Mouse (Mus musculus) testis, adult 2 months (tissue): ENCODE measurements at regions not wholly inside any gene's neighbourhood (a gene's known extent, or its start where the extent isn't known, plus 50 kb on each side); places are given as distances from the start of the nearest gene placed in this dataset.

ENCODE experiments used
- H3K27ac ChIP-seq: fragments of 200-500 bp; 2 replicates; pipeline ENCODE4 v1.5.1; 2012; ENCODE audit warnings: low read depth, low read length; ENCODE audit not compliant: control insufficient read depth, insufficient read depth
- H3K27me3 ChIP-seq: fragments of 200-500 bp; 2 replicates; pipeline ENCODE4 v1.6.1; 2012; ENCODE audit warnings: mild to moderate bottlenecking, low read length, moderate library complexity; ENCODE audit not compliant: control insufficient read depth, insufficient read depth
- H3K36me3 ChIP-seq: fragments of 200-500 bp; 2 replicates; pipeline ENCODE4 v1.6.1; 2012; ENCODE audit warnings: mild to moderate bottlenecking, low read length; ENCODE audit not compliant: control insufficient read depth, insufficient read depth
- H3K4me1 ChIP-seq: fragments of 200-500 bp; 2 replicates; pipeline ENCODE4 v1.6.1; 2012; ENCODE audit warnings: low read length; ENCODE audit not compliant: control insufficient read depth, insufficient read depth
- H3K4me3 ChIP-seq: fragments of 200-500 bp; 2 replicates; pipeline ENCODE4 v1.5.1; 2012; ENCODE audit warnings: low read depth, mild to moderate bottlenecking, low read length, moderate library complexity, mixed read lengths; ENCODE audit not compliant: control insufficient read depth
- CTCF ChIP-seq: fragments of 200-500 bp; IDR thresholded peaks from 2 replicates; pipeline ENCODE4 v1.5.1; 2012; ENCODE audit warnings: low read depth, mild to moderate bottlenecking, inconsistent platforms, low read length, moderate library complexity; ENCODE audit not compliant: control insufficient read depth, insufficient read depth, insufficient replicate concordance
- POLR2A ChIP-seq: fragments of 200-500 bp; IDR thresholded peaks from 2 replicates; pipeline ENCODE4 v1.6.1; 2012; ENCODE audit warnings: low read depth, mild to moderate bottlenecking, inconsistent platforms, low read length, moderate library complexity; ENCODE audit not compliant: control insufficient read depth

DNA sequence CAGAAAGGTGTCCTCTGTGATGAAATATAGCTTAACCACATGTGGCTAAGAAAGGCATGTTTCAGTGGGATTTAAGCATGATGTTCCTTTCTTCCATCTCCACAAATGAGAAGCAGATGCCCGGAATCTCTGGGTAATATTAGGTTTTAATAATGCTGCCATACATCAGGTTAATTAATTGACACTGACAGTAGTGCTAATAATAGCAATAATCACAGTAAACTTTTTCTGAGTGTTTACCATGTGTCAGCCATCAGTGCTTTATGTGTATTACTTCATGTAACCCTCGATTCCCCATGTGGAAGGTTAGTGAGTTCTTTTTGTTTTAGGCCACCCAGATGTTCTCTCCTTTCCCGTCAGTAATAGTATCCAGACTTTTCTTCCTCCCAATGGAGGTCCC, 310.2 kb upstream of the Tbc1d5 start:
- no peak overlapping the region for H3K4me3 ChIP-seq
- TF ChIP-seq POLR2A (no peak), CTCF (no peak)
- H3K27me3 ChIP-seq, result no peaks in the 10 kb centered on the region
- H3K4me1 ChIP-seq, result no peaks in the 10 kb centered on the region
- no peaks in the 10 kb centered on the region for H3K36me3 ChIP-seq
- H3K27ac ChIP-seq, result no peak overlapping the region

- Histone ChIP-seq H3K27ac (no peak overlapping the region), H3K4me3 (no peak overlapping the region), H3K4me1 (no peaks in the 10 kb centered on the region), H3K36me3 (no peaks in the 10 kb centered on the region), H3K27me3 (no peaks in the 10 kb centered on the region)
- TF ChIP-seq POLR2A (no peak), CTCF (no peak)
Measured at GRCm38 (mm10) chr17:51487918-51488445, 308.8 kb upstream of the Tbc1d5 start.

DNA sequence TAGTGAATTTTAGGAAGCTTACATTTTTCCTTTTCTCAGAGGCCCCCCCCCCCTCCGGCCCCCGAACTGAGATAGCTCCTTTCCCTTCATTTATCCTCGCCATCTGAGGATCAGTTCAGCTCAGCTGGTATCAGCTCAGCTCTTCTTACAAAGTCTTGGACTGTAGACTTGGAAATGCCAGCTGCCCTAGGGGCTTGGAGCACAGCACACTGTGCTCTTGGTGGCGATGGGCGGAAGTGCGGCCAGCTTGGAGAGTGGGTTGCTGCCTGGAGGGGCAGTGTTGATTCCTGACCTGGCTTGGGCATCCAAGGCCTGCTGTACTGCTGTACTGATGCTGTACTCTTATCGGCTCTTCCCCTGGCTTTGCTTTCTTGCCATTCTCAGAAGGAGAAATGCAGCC, 298.7 kb upstream of the Tbc1d5 start:
- H3K36me3 ChIP-seq, result no peaks in the 10 kb centered on the region
- TF ChIP-seq CTCF (0 out of 2 replicates have a peak, but pooled peaks have one; percentile 7), POLR2A (no peak)
- peaks cover 3% of the 10 kb centered on the region; the same call in 1 of the 2 replicates for H3K4me1 ChIP-seq
- H3K27me3 ChIP-seq, result no peaks in the 10 kb centered on the region
- no peak overlapping the region for H3K4me3 ChIP-seq
- H3K27ac ChIP-seq, result no peak overlapping the region

DNA sequence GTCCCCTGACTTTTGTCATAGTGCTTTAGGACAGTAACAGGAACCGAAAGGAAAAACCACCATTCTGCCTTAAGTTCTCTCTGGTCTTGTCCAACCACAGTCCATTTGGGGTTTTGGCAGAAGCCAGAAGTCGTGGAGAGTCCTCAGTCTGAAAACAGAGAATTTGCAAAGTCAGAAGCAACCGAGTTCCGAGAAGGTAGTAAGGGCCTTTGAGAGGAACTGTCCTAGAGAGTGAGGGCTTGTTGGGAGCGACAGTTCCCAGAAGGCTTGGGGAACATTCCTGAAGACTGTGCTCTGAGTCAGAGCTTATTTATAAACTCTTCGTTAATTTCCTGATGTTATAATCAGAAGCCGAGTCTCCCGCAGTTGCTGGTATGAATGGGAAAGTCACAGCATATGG, 298.3 kb upstream of the Tbc1d5 start:
- TF ChIP-seq CTCF (no peak), POLR2A (no peak)

DNA sequence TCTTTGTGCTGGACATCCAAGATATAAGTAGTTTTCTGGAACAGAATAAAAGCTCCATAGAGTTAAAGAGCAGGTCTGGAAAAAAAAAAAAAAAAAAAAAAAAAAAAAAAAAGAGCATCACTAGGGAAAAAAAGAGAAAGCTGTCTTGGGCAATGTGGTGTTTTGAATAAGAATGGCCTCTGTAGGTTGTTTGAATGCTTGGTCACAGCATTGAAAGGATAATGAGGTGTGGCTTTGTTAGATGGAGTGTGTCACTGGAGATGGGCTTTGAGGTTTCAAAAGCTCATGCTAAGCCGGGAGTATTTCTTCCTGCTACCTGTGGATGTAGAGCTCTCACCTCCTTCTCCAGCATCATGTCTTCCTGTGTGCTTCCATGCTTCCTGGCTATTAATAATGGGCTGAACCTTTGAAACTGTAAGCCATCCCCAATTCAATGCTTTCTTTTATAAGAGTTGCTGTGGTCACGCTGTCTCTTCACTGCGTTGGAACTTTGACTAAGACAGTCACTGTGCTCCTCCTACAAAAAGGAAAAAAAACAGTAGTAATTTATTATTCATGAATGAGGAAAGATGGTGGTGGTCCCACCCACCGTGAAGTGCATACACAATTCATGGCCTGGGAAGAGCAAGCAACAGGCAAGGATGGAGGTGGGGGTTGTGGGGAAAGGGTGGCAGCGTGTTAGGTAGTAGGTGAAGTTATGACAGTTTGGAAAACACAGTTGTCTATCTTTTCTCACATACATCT, 283.2 kb upstream of the Tbc1d5 start:
- H3K36me3 ChIP-seq, result no peaks in the 10 kb centered on the region
- no peaks in the 10 kb centered on the region for H3K27me3 ChIP-seq
- TF ChIP-seq CTCF (no peak), POLR2A (no peak)
- H3K4me1 ChIP-seq, result no peaks in the 10 kb centered on the region
- H3K27ac ChIP-seq, result no peak overlapping the region
- H3K4me3 ChIP-seq, result no peak overlapping the region

More for the DNA sequence above, 298.3 kb upstream of the Tbc1d5 start:
- Histone ChIP-seq H3K27me3 (no peaks in the 10 kb centered on the region), H3K4me1 (peaks cover 3% of the 10 kb centered on the region), H3K36me3 (no peaks in the 10 kb centered on the region), H3K27ac (no peak overlapping the region), H3K4me3 (no peak overlapping the region)

DNA sequence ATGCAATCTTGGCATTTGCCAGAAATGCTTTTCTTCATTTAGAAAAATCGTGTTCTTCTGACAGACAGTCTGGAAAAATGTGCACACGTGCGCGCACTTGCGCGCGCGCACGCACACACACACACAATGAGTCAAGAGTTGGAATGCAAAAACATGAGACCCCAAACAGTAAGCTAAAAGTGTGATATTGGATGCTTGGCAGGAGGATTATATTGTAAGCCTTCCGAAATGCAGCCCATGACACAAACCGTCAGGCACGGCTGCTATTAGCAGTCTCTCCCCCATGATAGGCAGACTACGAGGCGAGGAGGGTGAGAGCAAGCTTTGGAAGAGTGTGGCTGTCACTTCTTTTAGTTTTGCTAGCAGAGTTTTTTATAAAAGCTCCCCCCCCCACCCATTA, 282.1 kb upstream of the Tbc1d5 start:
- no peaks in the 10 kb centered on the region for H3K36me3 ChIP-seq
- no peak for TF ChIP-seq POLR2A
- TF ChIP-seq CTCF, result no peak
- H3K4me1 ChIP-seq, result no peaks in the 10 kb centered on the region
- no peak overlapping the region for H3K4me3 ChIP-seq
- no peak overlapping the region for H3K27ac ChIP-seq
- no peaks in the 10 kb centered on the region for H3K27me3 ChIP-seq

GRCm38 (mm10) chr17:51459119-51459518, 280.0 kb upstream of the Tbc1d5 start:
- Histone ChIP-seq H3K4me1 (no peaks in the 10 kb centered on the region), H3K4me3 (no peak overlapping the region), H3K36me3 (no peaks in the 10 kb centered on the region), H3K27ac (no peak overlapping the region), H3K27me3 (no peaks in the 10 kb centered on the region)
- TF ChIP-seq CTCF, result no peak
- TF ChIP-seq POLR2A, result no peak

GRCm38 (mm10) chr17:51415746-51416145, 236.6 kb upstream of the Tbc1d5 start:
- TF ChIP-seq CTCF (no peak), POLR2A (no peak)
- Histone ChIP-seq H3K27ac (no peak overlapping the region), H3K36me3 (no peaks in the 10 kb centered on the region), H3K27me3 (no peaks in the 10 kb centered on the region), H3K4me3 (no peak overlapping the region), H3K4me1 (no peaks in the 10 kb centered on the region)
